Mouse (Mus musculus): ENCODE results near the gene Il13ra2.
"Not testable (repeated sequence)": the region's sequence is repeated elsewhere in the genome, so short reads cannot be mapped to it uniquely, and the experiment has no call there.

The Il13ra2 gene

DNA sequence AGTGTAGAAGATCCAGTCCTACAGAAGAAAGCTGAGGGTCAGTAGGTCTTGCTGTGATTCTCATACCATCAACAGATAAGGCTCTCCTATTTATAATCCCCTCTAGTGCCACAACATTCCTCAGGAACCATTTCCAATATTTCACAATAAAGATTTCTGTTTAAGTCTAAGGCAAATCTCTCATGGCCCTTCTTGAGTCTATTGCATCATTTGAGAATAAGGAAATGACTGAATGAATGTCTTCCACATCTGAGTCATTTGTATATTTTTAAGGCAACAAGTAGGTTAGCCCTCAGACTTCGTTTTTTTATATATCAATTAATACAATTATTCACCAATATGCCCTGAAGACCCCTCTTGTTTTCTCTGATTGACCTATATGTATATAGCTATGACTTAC lies at the start of gene Il13ra2:
Gene Il13ra2 (minus strand): TSS at position 64 of the 400 bp plus-strand sequence.
- DNase-seq (ENCODE audit: extremely low spot score, low read depth, low spot score), result no peak

DNA sequence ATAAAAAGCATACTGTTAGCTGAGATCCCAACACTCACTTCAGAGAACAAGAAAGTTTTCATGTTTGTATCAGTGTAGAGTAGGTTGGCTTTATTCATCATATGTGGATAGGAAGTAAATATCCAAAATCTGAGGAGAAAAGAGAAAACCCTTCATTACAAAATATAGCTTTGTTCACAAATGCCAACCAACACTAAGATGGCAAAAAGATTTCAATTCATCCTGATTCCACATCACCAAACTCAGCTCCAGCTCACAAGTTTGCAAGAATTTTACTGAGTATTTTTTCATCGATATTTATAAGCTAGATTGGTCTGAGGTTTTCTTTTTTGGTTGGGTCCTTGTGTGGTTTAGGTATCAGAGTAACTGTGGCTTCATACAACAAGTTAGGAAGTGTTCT lies 24.6 kb upstream of the Il13ra2 start, which contains the start of gene Vmn1r239-ps:
Gene Vmn1r239-ps (minus strand): TSS at position 101 of the 400 bp plus-strand sequence.
- DNase-seq (ENCODE audit: extremely low spot score, low read depth, low spot score), result not testable (repeated sequence)

GRCm38 (mm10) chrX:147443386-147443785 lies 14.4 kb upstream of the Il13ra2 start:
- DNase-seq (ENCODE audit: extremely low spot score, low read depth, low spot score), result no peak

GRCm38 (mm10) chrX:147435400-147435799 lies 6.4 kb upstream of the Il13ra2 start:
- no peak for DNase-seq (ENCODE audit: extremely low spot score, low read depth, low spot score)

GRCm38 (mm10) chrX:147429753-147430152 lies 761 bp upstream of the Il13ra2 start:
- no peak for DNase-seq (ENCODE audit: extremely low spot score, low read depth, low spot score)

DNA sequence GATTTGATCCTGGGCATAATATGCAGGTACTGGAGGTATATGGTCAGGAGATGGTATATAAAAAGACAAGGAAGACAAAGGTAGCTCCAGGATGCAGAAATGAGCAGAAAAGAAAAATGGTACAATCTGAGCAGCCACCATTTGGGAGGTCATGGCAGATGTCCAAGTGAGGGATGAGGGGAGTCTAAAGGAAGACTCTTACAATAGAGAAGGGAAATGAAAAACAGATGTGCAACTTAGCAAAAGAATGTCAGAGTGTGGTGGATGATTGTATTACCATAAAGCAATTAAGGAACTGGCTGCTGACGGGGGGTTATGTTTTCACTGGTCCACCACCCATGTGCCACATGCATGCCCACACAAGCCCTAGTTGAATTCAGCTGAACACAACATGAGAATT lies 35.5 kb downstream of the Il13ra2 start:
- no peak for DNase-seq (ENCODE audit: extremely low spot score, low read depth, low spot score)

- no peak for DNase-seq (ENCODE audit: extremely low spot score, low read depth, low spot score)
Measured at GRCm38 (mm10) chrX:147349167-147349566, 79.8 kb downstream of the Il13ra2 start.

Measured in hindlimb bud, embryonic 11.5 days (tissue).